Mouse (Mus musculus): ENCODE data around the gene Msh2. TPM values are rescaled to one million over a fixed set of nuclear protein-coding genes. Genes with fewer than 3 reads are reported as not detected.

The Msh2 gene
- polyA plus RNA-seq, 1 experiment from 2014 or later: 89.2 TPM

Other genes with a start within 250 kb of the Msh2 start
- gene Stpg4, start 244.6 kb upstream of the Msh2 start, polyA plus RNA-seq (2015; fragmentation: Nextera tagmentation; extraction: Ambion mirVana): 0.23 TPM in 2 replicates
- 943 and 956 TPM in 2 replicates for gene Calm2, start 225.4 kb upstream of the Msh2 start, polyA plus RNA-seq (2015; fragmentation: Nextera tagmentation; extraction: Ambion mirVana)
- gene Epcam, start 36.4 kb upstream of the Msh2 start, polyA plus RNA-seq (2015; fragmentation: Nextera tagmentation; extraction: Ambion mirVana): 95.8 and 102 TPM in 2 replicates
- 0.22 and 0.28 TPM in 2 replicates for gene Kcnk12, start 125.7 kb downstream of the Msh2 start, polyA plus RNA-seq (2015; fragmentation: Nextera tagmentation; extraction: Ambion mirVana)
- gene Rpl36-ps4, start 248.6 kb downstream of the Msh2 start, polyA plus RNA-seq (2015; fragmentation: Nextera tagmentation; extraction: Ambion mirVana): not detected in 2 replicates